Mouse (Mus musculus) heart, embryonic 14.5 days (tissue): Measurements from ENCODE around the gene Zfp592. TPM values are rescaled to one million over a fixed set of nuclear protein-coding genes. Genes with fewer than 3 reads are reported as not detected.

Experiments used
- ATAC-seq: fragments of 200-750 bp; cut with Nextera tagmentation; 2 replicates; pipeline ENCODE4 v1.8.0; 2017; ENCODE audit warnings: low read depth, moderate TSS enrichment; ENCODE audit not compliant: insufficient number of reproducible peaks, insufficient read depth, low FRiP score
- H3K27ac ChIP-seq, 2 experiments: fragments of 200-500 bp in 1 of 2; fragments of 300-500 bp in 1 of 2; sonication (generic) in 1 of 2; replicated peaks in 1 of 2; 2 replicates each; pipeline ENCODE4 v1.5.1; 2012 to 2014; ENCODE audit warnings: low read depth in 2 of 2, low read length in 2 of 2, control low read depth in 1 of 2, mild to moderate bottlenecking in 1 of 2, mixed read lengths in 1 of 2; ENCODE audit not compliant: control insufficient read depth in 1 of 2, insufficient read depth in 1 of 2
- H3K27me3 ChIP-seq: fragments of 300-500 bp; sonication (generic); 2 replicates; pipeline ENCODE4 v1.6.1; 2014; ENCODE audit warnings: mild to moderate bottlenecking, low read length, control low read depth; ENCODE audit not compliant: control insufficient read depth, insufficient read depth
- H3K36me3 ChIP-seq: fragments of 300-500 bp; sonication (generic); 2 replicates; pipeline ENCODE4 v1.6.1; 2014; ENCODE audit warnings: mild to moderate bottlenecking, control low read depth, low read length, mixed read lengths; ENCODE audit not compliant: control insufficient read depth, insufficient read depth
- H3K4me1 ChIP-seq, 2 experiments: fragments of 200-500 bp in 1 of 2; fragments of 300-500 bp in 1 of 2; sonication (generic) in 1 of 2; 2 replicates each; pipeline ENCODE4 v1.6.1; 2012 to 2014; ENCODE audit warnings: low read length in 2 of 2, control low read depth in 1 of 2, mixed read lengths in 1 of 2; ENCODE audit not compliant: control insufficient read depth in 2 of 2, insufficient read depth in 2 of 2
- H3K4me2 ChIP-seq: fragments of 300-500 bp; sonication (generic); 2 replicates; pipeline ENCODE4 v1.6.1; 2014; ENCODE audit warnings: mild to moderate bottlenecking, low read length
- H3K4me3 ChIP-seq, 2 experiments: fragments of 200-500 bp in 1 of 2; fragments of 300-500 bp in 1 of 2; sonication (generic) in 1 of 2; 2 replicates each; pipeline ENCODE4 v1.5.1; 2012 to 2014; ENCODE audit warnings: low read length in 2 of 2, mild to moderate bottlenecking in 2 of 2, control low read depth in 1 of 2, low read depth in 1 of 2, moderate library complexity in 1 of 2; ENCODE audit not compliant: control insufficient read depth in 1 of 2, insufficient read depth in 1 of 2
- H3K9ac ChIP-seq: fragments of 300-500 bp; sonication (generic); 2 replicates; pipeline ENCODE4 v1.6.1; 2014; ENCODE audit warnings: mild to moderate bottlenecking, low read length
- H3K9me3 ChIP-seq: fragments of 300-500 bp; sonication (generic); 2 replicates; pipeline ENCODE4 v1.6.1; 2016; ENCODE audit warnings: low read length, control low read depth; ENCODE audit not compliant: control insufficient read depth
- WGBS: fragments of 180-500 bp; shearing (Covaris S2); extraction: QIAGEN DNeasy Blood & Tissue Kit; methylation state at CpG from one replicate; pipeline ENCODE4 v1.1.7; 2014; 5-methylcytosine and 5-hydroxymethylcytosine counted together
- polyA plus RNA-seq: library from polyadenylated mRNA; unstranded; fragments of >200 nt; fragmentation: Nextera tagmentation; extraction: Ambion mirVana; gene quantifications from 2 replicates; pipeline ENCODE4 v1.2.1, GENCODE M21; 2014

Gene Zfp592
- polyA plus RNA-seq, 1 experiment from 2014 or later = 10.2 TPM

GRCm38 (mm10) chr7:81043023-81043620, 49.6 kb downstream of the Zfp592 start:
- Histone ChIP-seq H3K27ac (no peak overlapping the region), H3K27me3 (no peaks in the 10 kb centered on the region), H3K9me3 (no peaks in the 10 kb centered on the region), H3K4me3 (no peak overlapping the region), H3K4me2 (no peak overlapping the region), H3K4me1 (no peaks in the 10 kb centered on the region), H3K36me3 (peaks cover 67% of the 10 kb centered on the region), H3K9ac (no peak overlapping the region)
- ATAC-seq = no peak
- 86% methylated on average over 5 of the region's 5 CpGs for WGBS

GRCm38 (mm10) chr7:81047847-81048246, 54.4 kb downstream of the Zfp592 start:
- Histone ChIP-seq H3K9ac (no peak overlapping the region), H3K27me3 (no peaks in the 10 kb centered on the region), H3K4me2 (no peak overlapping the region), H3K27ac (no peak overlapping the region), H3K4me3 (no peak overlapping the region), H3K4me1 (0 out of 4 replicates have a peak, but pooled peaks cover 0 to 2% of the 10 kb centered on the region in 2 experiments), H3K9me3 (no peaks in the 10 kb centered on the region), H3K36me3 (peaks cover 20% of the 10 kb centered on the region)
- WGBS = 90% methylated on average over 3 of the region's 3 CpGs
- no peak for ATAC-seq

- WGBS = 71% methylated on average over 2 of the region's 2 CpGs
Measured at GRCm38 (mm10) chr7:81048513-81048912, 55.0 kb downstream of the Zfp592 start.

GRCm38 (mm10) chr7:81049966-81050365, 56.5 kb downstream of the Zfp592 start:
- H3K9me3 ChIP-seq = no peaks in the 10 kb centered on the region
- no peak overlapping the region for H3K27ac ChIP-seq
- no peak overlapping the region for H3K4me3 ChIP-seq
- ATAC-seq = no peak
- no peak overlapping the region for H3K9ac ChIP-seq
- no peak overlapping the region for H3K4me2 ChIP-seq
- H3K27me3 ChIP-seq = no peaks in the 10 kb centered on the region
- 83% methylated on average over 5 of the region's 5 CpGs for WGBS
- H3K36me3 ChIP-seq = 0 out of 2 replicates have a peak, but pooled peaks cover 2% of the 10 kb centered on the region
- H3K4me1 ChIP-seq = 0 out of 4 replicates have a peak, but pooled peaks cover 0 to 2% of the 10 kb centered on the region in 2 experiments

More at GRCm38 (mm10) chr7:81048513-81048912, 55.0 kb downstream of the Zfp592 start:
- no peaks in the 10 kb centered on the region for H3K9me3 ChIP-seq
- no peak overlapping the region for H3K4me2 ChIP-seq
- no peak overlapping the region for H3K4me3 ChIP-seq
- H3K27ac ChIP-seq = no peak overlapping the region
- no peaks in the 10 kb centered on the region for H3K27me3 ChIP-seq
- peaks cover 13% of the 10 kb centered on the region; the same call in 1 of the 2 replicates for H3K36me3 ChIP-seq
- 0 out of 4 replicates have a peak, but pooled peaks cover 0 to 2% of the 10 kb centered on the region in 2 experiments for H3K4me1 ChIP-seq
- ATAC-seq = no peak
- no peak overlapping the region for H3K9ac ChIP-seq

GRCm38 (mm10) chr7:81055709-81056370, 62.4 kb downstream of the Zfp592 start:
- no peak overlapping the region for H3K27ac ChIP-seq
- no peaks in the 10 kb centered on the region for H3K9me3 ChIP-seq
- H3K4me2 ChIP-seq = no peak overlapping the region
- H3K9ac ChIP-seq = no peak overlapping the region
- H3K36me3 ChIP-seq = peaks cover 3% of the 10 kb centered on the region; the same call in 1 of the 2 replicates
- WGBS = 86% methylated on average over 11 of the region's 11 CpGs
- no peak for ATAC-seq
- peaks cover 13 to 30% of the 10 kb centered on the region in 2 experiments for H3K4me1 ChIP-seq
- no peaks in the 10 kb centered on the region for H3K27me3 ChIP-seq
- no peak overlapping the region for H3K4me3 ChIP-seq

GRCm38 (mm10) chr7:81057471-81057870, 64.0 kb downstream of the Zfp592 start, which contains the start of gene Alpk3:
Gene Alpk3 (plus strand): TSS chr7:81057600.
- H3K27ac ChIP-seq = peak within 1 kb of the TSS; percentile 91 to 95
- H3K9me3 ChIP-seq = no peaks in the 10 kb centered on the region
- H3K36me3 ChIP-seq = peaks cover 7% of the 10 kb centered on the region; the same call in 1 of the 2 replicates
- WGBS = 6% methylated on average over 27 of the region's 27 CpGs
- peak; percentile 72 for ATAC-seq
- peak within 1 kb of the TSS; percentile 49 to 54 for H3K4me3 ChIP-seq
- peaks cover 16 to 34% of the 10 kb centered on the region in 2 experiments for H3K4me1 ChIP-seq
- peak within 1 kb of the TSS; percentile 82 for H3K9ac ChIP-seq
- H3K27me3 ChIP-seq = no peaks in the 10 kb centered on the region
- H3K4me2 ChIP-seq = peak within 1 kb of the TSS; percentile 66

GRCm38 (mm10) chr7:81057901-81058711, 64.6 kb downstream of the Zfp592 start:
- H3K9ac ChIP-seq = peak overlapping the region; percentile 82
- ATAC-seq = peak; percentile 53; the same call in 1 of the 2 replicates
- H3K27ac ChIP-seq = peak overlapping the region; percentile 91 to 95
- H3K4me3 ChIP-seq = peak overlapping the region; percentile 49 to 54
- H3K36me3 ChIP-seq = peaks cover 13% of the 10 kb centered on the region; the same call in 1 of the 2 replicates
- H3K4me1 ChIP-seq = peaks cover 19 to 41% of the 10 kb centered on the region in 2 experiments
- no peaks in the 10 kb centered on the region for H3K9me3 ChIP-seq
- H3K27me3 ChIP-seq = no peaks in the 10 kb centered on the region
- peak overlapping the region; percentile 66 for H3K4me2 ChIP-seq
- WGBS = 7% methylated on average over 6 of the region's 6 CpGs
